Mouse (Mus musculus) stomach, embryonic 14.5 days (tissue): ENCODE results near the gene Nol11. TPM values are rescaled to one million over a fixed set of nuclear protein-coding genes. Genes with fewer than 3 reads are reported as not detected.

Source experiments
- ATAC-seq: fragments of 200-750 bp; cut with Nextera tagmentation; 2 replicates; pipeline ENCODE4 v1.8.0; 2017; ENCODE audit warnings: low read depth, moderate TSS enrichment; ENCODE audit not compliant: insufficient number of reproducible peaks, insufficient read depth, low FRiP score
- H3K27ac ChIP-seq: fragments of 300-500 bp; sonication (generic); 2 replicates; pipeline ENCODE4 v1.5.1; 2014; ENCODE audit warnings: mild to moderate bottlenecking, low read length, moderate library complexity, mixed read lengths
- H3K27me3 ChIP-seq: fragments of 300-500 bp; sonication (generic); 2 replicates; pipeline ENCODE4 v1.6.1; 2014; ENCODE audit warnings: low read length, control low read depth, mixed read lengths; ENCODE audit not compliant: control insufficient read depth, insufficient read depth
- H3K36me3 ChIP-seq: fragments of 300-500 bp; sonication (generic); 2 replicates; pipeline ENCODE4 v1.6.1; 2014; ENCODE audit warnings: mild to moderate bottlenecking, control low read depth, low read length, moderate library complexity, mixed read lengths; ENCODE audit not compliant: control insufficient read depth, insufficient read depth
- H3K4me1 ChIP-seq: fragments of 300-500 bp; sonication (generic); 2 replicates; pipeline ENCODE4 v1.6.1; 2014; ENCODE audit warnings: low read length, control low read depth, mixed read lengths; ENCODE audit not compliant: control insufficient read depth, insufficient read depth
- H3K4me2 ChIP-seq: fragments of 300-500 bp; sonication (generic); replicated peaks from 2 replicates; pipeline ENCODE4 v1.6.1; 2014; ENCODE audit warnings: low read depth, low read length, control low read depth
- H3K4me3 ChIP-seq: fragments of 300-500 bp; sonication (generic); 2 replicates; pipeline ENCODE4 v1.5.1; 2014; ENCODE audit warnings: low read depth, low read length, control low read depth
- H3K9ac ChIP-seq: fragments of 300-500 bp; sonication (generic); replicated peaks from 2 replicates; pipeline ENCODE4 v1.6.1; 2014; ENCODE audit warnings: low read depth, mild to moderate bottlenecking, control low read depth, low read length, moderate library complexity, mixed read lengths
- H3K9me3 ChIP-seq: fragments of 300-500 bp; sonication (generic); 2 replicates; pipeline ENCODE4 v1.6.1; 2016; ENCODE audit warnings: low read depth, low read length, control low read depth; ENCODE audit not compliant: control insufficient read depth
- WGBS: fragments of 180-500 bp; shearing (Covaris S2); extraction: QIAGEN DNeasy Blood & Tissue Kit; methylation state at CpG from one replicate; pipeline ENCODE4 v1.1.7; 2014; 5-methylcytosine and 5-hydroxymethylcytosine counted together
- polyA plus RNA-seq: library from polyadenylated mRNA; unstranded; fragments of >200 nt; fragmentation: Nextera tagmentation; extraction: Ambion mirVana; gene quantifications from 2 replicates; pipeline ENCODE4 v1.2.1, GENCODE M21; 2014

The Nol11 gene
- polyA plus RNA-seq, 1 experiment from 2014 or later = 51.7 TPM

DNA sequence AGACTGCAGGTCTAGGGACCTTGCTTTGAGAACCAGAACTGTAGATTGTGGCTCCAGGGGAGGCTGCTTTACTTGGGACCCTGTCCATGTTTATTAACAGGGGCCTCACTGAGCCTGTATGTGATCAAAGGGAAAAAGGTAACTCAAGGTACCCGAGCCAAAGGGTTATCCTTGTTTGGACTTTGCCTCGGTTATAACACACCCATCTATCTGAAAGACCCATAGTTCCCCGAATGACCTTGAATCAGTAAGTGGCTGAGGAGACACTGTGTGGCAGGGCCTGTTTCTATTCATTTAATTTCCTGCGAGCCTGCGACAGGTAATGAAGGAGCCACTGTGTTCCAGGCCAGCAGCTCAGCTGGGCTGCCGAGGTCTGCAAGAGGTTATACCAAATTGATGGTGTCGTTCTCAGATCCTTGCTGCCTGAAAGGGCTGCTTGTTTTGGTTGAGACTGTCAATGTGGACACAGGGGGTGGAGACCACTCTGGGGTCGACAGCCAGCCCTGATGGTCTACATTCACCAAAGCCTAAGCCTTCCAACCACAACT, 34.6 kb upstream of the Nol11 start:
- no peak overlapping the region for H3K4me2 ChIP-seq
- 60% methylated on average over 8 of the region's 8 CpGs for WGBS
- no peak for ATAC-seq
- no peaks in the 10 kb centered on the region for H3K36me3 ChIP-seq
- no peak overlapping the region for H3K9ac ChIP-seq
- H3K27ac ChIP-seq = no peak overlapping the region
- H3K27me3 ChIP-seq = no peaks in the 10 kb centered on the region
- H3K9me3 ChIP-seq = no peaks in the 10 kb centered on the region
- H3K4me3 ChIP-seq = no peak overlapping the region
- H3K4me1 ChIP-seq = no peaks in the 10 kb centered on the region

GRCm38 (mm10) chr11:107223169-107223561, 34.0 kb upstream of the Nol11 start:
- Histone ChIP-seq H3K4me3 (no peak overlapping the region), H3K9me3 (no peaks in the 10 kb centered on the region), H3K27me3 (no peaks in the 10 kb centered on the region), H3K4me1 (no peaks in the 10 kb centered on the region), H3K4me2 (no peak overlapping the region), H3K9ac (no peak overlapping the region), H3K27ac (no peak overlapping the region), H3K36me3 (no peaks in the 10 kb centered on the region)
- 52% methylated on average over 1 of the region's 1 CpGs for WGBS
- no peak for ATAC-seq

GRCm38 (mm10) chr11:107222531-107223168, 33.5 kb upstream of the Nol11 start:
- no peak for ATAC-seq
- Histone ChIP-seq H3K9me3 (no peaks in the 10 kb centered on the region), H3K4me2 (no peak overlapping the region), H3K4me3 (no peak overlapping the region), H3K36me3 (no peaks in the 10 kb centered on the region), H3K27me3 (no peaks in the 10 kb centered on the region), H3K27ac (no peak overlapping the region), H3K4me1 (no peaks in the 10 kb centered on the region), H3K9ac (no peak overlapping the region)
- WGBS = 64% methylated on average over 12 of the region's 12 CpGs

DNA sequence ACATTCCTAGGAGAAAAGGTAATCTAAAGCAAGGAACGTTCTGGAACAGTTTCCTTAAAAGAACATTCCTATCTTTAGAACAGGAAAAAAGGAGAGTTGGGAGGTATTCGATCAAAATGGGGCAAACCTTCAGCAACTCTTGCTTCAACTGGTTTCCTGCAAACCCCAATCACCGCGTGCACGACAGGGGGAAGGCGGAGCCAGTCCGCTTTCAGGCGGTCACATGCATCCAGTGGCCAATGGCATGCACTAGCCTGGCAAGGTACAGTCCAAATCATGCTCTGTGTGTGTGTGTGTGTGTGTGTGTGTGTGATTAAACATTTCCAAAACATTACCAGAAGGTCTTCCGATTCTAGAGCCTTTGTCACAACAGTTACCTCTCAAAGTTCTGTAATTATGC, 25.9 kb upstream of the Nol11 start:
- Histone ChIP-seq H3K4me3 (no peak overlapping the region), H3K9ac (no peak overlapping the region), H3K27me3 (no peaks in the 10 kb centered on the region), H3K4me2 (no peak overlapping the region), H3K36me3 (no peaks in the 10 kb centered on the region), H3K27ac (no peak overlapping the region), H3K4me1 (no peaks in the 10 kb centered on the region), H3K9me3 (no peaks in the 10 kb centered on the region)
- no peak for ATAC-seq
- WGBS = 88% methylated on average over 9 of the region's 9 CpGs

DNA sequence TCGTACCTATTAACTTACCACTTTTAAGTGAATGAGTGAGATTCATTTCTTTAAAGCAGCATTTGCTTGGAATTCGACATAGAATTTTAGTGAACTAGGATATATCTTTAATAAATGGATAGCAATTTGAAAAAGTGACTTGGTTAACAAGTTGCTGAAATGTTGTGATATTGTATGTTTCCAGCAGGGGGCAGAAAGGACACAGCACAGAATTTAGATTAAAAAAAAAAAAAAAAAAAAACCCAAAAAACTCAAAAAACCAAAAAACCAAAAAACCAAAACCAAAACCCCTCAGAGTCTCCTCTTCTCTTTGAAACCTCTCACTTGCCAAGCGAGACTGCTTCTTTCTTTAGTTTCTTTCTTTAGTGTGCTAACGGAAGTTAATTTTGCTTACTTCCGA, 24.6 kb upstream of the Nol11 start:
- Histone ChIP-seq H3K4me1 (no peaks in the 10 kb centered on the region), H3K36me3 (no peaks in the 10 kb centered on the region), H3K27me3 (no peaks in the 10 kb centered on the region), H3K4me2 (no peak overlapping the region), H3K27ac (no peak overlapping the region), H3K9ac (no peak overlapping the region), H3K9me3 (no peaks in the 10 kb centered on the region), H3K4me3 (no peak overlapping the region)
- 75% methylated on average over 5 of the region's 5 CpGs for WGBS
- no peak for ATAC-seq

GRCm38 (mm10) chr11:107209818-107210217, 20.6 kb upstream of the Nol11 start:
- 84% methylated on average over 13 of the region's 13 CpGs for WGBS
- ATAC-seq = no peak

DNA sequence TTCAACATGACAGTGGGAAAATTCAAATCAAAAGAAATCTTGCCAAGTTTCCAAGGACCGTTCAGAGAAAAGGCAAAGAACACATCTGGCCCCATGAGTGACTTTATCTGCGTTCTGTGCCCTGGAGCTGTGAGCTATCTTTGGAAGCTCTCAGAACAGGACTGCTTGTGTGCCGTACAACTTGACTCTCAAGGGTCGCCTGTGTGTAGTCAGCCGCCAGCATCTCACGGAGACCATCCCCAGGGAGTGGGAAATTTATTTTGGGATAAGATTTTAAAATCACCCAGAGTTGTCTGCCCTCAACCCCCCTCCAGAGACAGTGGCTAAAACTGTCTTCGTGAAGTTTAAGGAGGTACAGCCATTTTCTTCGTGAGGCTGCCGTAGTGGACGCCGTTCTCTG, 12.6 kb upstream of the Nol11 start:
- H3K36me3 ChIP-seq = no peaks in the 10 kb centered on the region
- H3K9me3 ChIP-seq = no peaks in the 10 kb centered on the region
- no peak for ATAC-seq
- no peak overlapping the region for H3K4me3 ChIP-seq
- H3K9ac ChIP-seq = no peak overlapping the region
- H3K27me3 ChIP-seq = no peaks in the 10 kb centered on the region
- no peaks in the 10 kb centered on the region for H3K4me1 ChIP-seq
- H3K4me2 ChIP-seq = no peak overlapping the region
- no peak overlapping the region for H3K27ac ChIP-seq
- 79% methylated on average over 11 of the region's 11 CpGs for WGBS

More at GRCm38 (mm10) chr11:107209818-107210217, 20.6 kb upstream of the Nol11 start:
- Histone ChIP-seq H3K4me1 (no peaks in the 10 kb centered on the region), H3K9me3 (no peaks in the 10 kb centered on the region), H3K27ac (no peak overlapping the region), H3K36me3 (no peaks in the 10 kb centered on the region), H3K27me3 (no peaks in the 10 kb centered on the region), H3K9ac (no peak overlapping the region), H3K4me3 (no peak overlapping the region), H3K4me2 (no peak overlapping the region)

- Histone ChIP-seq H3K4me3 (no peak overlapping the region), H3K27me3 (no peaks in the 10 kb centered on the region), H3K9ac (no peak overlapping the region), H3K4me1 (no peaks in the 10 kb centered on the region), H3K36me3 (no peaks in the 10 kb centered on the region), H3K9me3 (no peaks in the 10 kb centered on the region), H3K27ac (no peak overlapping the region), H3K4me2 (no peak overlapping the region)
- WGBS = 84% methylated on average over 5 of the region's 5 CpGs
- ATAC-seq = no peak
Observed at GRCm38 (mm10) chr11:107199281-107199680, 10.1 kb upstream of the Nol11 start.

- 63% methylated on average over 2 of the region's 2 CpGs for WGBS
- ATAC-seq = no peak
- Histone ChIP-seq H3K27ac (no peak overlapping the region), H3K9ac (no peak overlapping the region), H3K27me3 (no peaks in the 10 kb centered on the region), H3K9me3 (no peaks in the 10 kb centered on the region), H3K4me3 (no peak overlapping the region), H3K4me2 (no peak overlapping the region), H3K36me3 (no peaks in the 10 kb centered on the region), H3K4me1 (no peaks in the 10 kb centered on the region)
Observed at GRCm38 (mm10) chr11:107195334-107195733, 6.2 kb upstream of the Nol11 start.
